Mouse (Mus musculus) thymus, adult 2 months (tissue): ENCODE data around the gene Dars.

Experiments
- CTCF ChIP-seq: fragments of 200-500 bp; IDR thresholded peaks from 2 replicates; pipeline ENCODE4 v1.5.1; 2012; ENCODE audit warnings: mild to moderate bottlenecking, control low read depth, low read length, moderate library complexity, borderline replicate concordance; ENCODE audit not compliant: control insufficient read depth, poor library complexity, insufficient read depth; ENCODE audit errors: extremely low read depth
- POLR2A ChIP-seq: fragments of 200-500 bp; IDR thresholded peaks from 2 replicates; pipeline ENCODE4 v1.6.1; 2012; ENCODE audit warnings: mild to moderate bottlenecking, low read length, control low read depth, moderate library complexity; ENCODE audit not compliant: control insufficient read depth, poor library complexity, insufficient read depth; ENCODE audit errors: extremely low read depth

DNA sequence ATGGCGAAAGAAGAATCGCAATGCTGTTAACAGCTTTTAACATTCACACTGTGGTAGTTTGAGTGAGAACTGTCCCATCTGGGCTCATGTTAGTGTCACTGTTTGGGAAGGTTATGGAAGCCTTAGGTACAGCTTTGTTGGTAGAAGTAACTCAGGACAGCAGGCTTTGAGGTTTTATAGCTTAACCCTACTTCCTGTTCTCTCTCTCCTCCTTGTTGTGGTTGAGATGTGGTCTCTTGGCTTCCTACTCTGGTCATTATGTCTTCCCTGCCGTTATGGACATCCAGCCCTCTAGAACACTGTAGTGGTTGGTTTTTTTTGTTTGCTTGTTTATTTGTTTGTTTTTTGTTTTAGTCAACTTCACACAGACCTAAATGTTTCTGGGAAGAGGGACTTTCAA lies 18.8 kb upstream of the Dars start:
- TF ChIP-seq POLR2A (no peak), CTCF (no peak)
